Mouse (Mus musculus) liver, embryonic 13.5 days (tissue): ENCODE data around the gene Lrp2. TPM values are rescaled to one million over a fixed set of nuclear protein-coding genes. Genes with fewer than 3 reads are reported as not detected.

Experiments used
- ATAC-seq: fragments of 200-750 bp; cut with Nextera tagmentation; 2 replicates; pipeline ENCODE4 v1.8.0; 2017; ENCODE audit warnings: low read depth, mild to moderate bottlenecking, moderate number of reproducible peaks, moderate library complexity
- DNase-seq: peaks from one replicate; pipeline ENCODE4 v3.0.0; 2022
- H3K27ac ChIP-seq: fragments of 300-500 bp; sonication (generic); 2 replicates; pipeline ENCODE4 v1.5.1; 2015; ENCODE audit warnings: moderate library complexity, mild to moderate bottlenecking, inconsistent platforms
- H3K27me3 ChIP-seq: fragments of 300-500 bp; sonication (generic); 2 replicates; pipeline ENCODE4 v1.6.1; 2015; ENCODE audit warnings: mild to moderate bottlenecking, inconsistent platforms
- H3K36me3 ChIP-seq: fragments of 300-500 bp; sonication (generic); 2 replicates; pipeline ENCODE4 v1.6.1; 2015; ENCODE audit warnings: mild to moderate bottlenecking, inconsistent platforms
- H3K4me1 ChIP-seq: fragments of 300-500 bp; sonication (generic); replicated peaks from 2 replicates; pipeline ENCODE4 v1.6.1; 2015; ENCODE audit warnings: inconsistent platforms
- H3K4me2 ChIP-seq: fragments of 300-500 bp; sonication (generic); 2 replicates; pipeline ENCODE4 v1.6.1; 2015; ENCODE audit warnings: inconsistent platforms, mild to moderate bottlenecking, moderate library complexity
- H3K4me3 ChIP-seq: fragments of 300-500 bp; sonication (generic); replicated peaks from 2 replicates; pipeline ENCODE4 v1.5.1; 2015; ENCODE audit warnings: mild to moderate bottlenecking, inconsistent platforms
- H3K9ac ChIP-seq: fragments of 300-500 bp; sonication (generic); 2 replicates; pipeline ENCODE4 v1.6.1; 2015; ENCODE audit warnings: mild to moderate bottlenecking, inconsistent platforms
- H3K9me3 ChIP-seq: fragments of 300-500 bp; sonication (generic); replicated peaks from 2 replicates; pipeline ENCODE4 v1.6.1; 2016; ENCODE audit warnings: inconsistent platforms
- WGBS: fragments of 180-500 bp; shearing (Covaris S2); methylation state at CpG from one replicate; pipeline ENCODE4 v1.1.7; 2015; ENCODE audit not compliant: insufficient replicate concordance; 5-methylcytosine and 5-hydroxymethylcytosine counted together
- polyA plus RNA-seq: library from polyadenylated mRNA; unstranded; fragments of >200 nt; fragmentation: Nextera tagmentation; extraction: Ambion mirVana; gene quantifications from 2 replicates; pipeline ENCODE4 v1.2.1, GENCODE M21; 2015

Lrp2 gene
- polyA plus RNA-seq, 1 experiment from 2014 or later: 0.06 TPM

GRCm38 (mm10) chr2:69396760-69397435 lies 189.0 kb downstream of the Lrp2 start:
- DNase-seq: no peak
- Histone ChIP-seq H3K36me3 (no peaks in the 10 kb centered on the region), H3K27ac (no peak overlapping the region), H3K9me3 (no peaks in the 10 kb centered on the region), H3K9ac (no peak overlapping the region), H3K27me3 (no peaks in the 10 kb centered on the region), H3K4me2 (no peak overlapping the region), H3K4me1 (0 out of 2 replicates have a peak, but pooled peaks cover 5% of the 10 kb centered on the region), H3K4me3 (no peak overlapping the region)
- 80% methylated on average over 12 of the region's 12 CpGs for WGBS
- ATAC-seq: no peak

GRCm38 (mm10) chr2:69395597-69396248 lies 190.1 kb downstream of the Lrp2 start:
- Histone ChIP-seq H3K36me3 (no peaks in the 10 kb centered on the region), H3K4me2 (no peak overlapping the region), H3K4me3 (no peak overlapping the region), H3K4me1 (0 out of 2 replicates have a peak, but pooled peaks cover 5% of the 10 kb centered on the region), H3K9me3 (no peaks in the 10 kb centered on the region), H3K9ac (no peak overlapping the region), H3K27ac (no peak overlapping the region), H3K27me3 (no peaks in the 10 kb centered on the region)
- ATAC-seq (no peak), DNase-seq (no peak)
- 57% methylated on average over 9 of the region's 9 CpGs for WGBS

- H3K4me1 ChIP-seq: 0 out of 2 replicates have a peak, but pooled peaks cover 5% of the 10 kb centered on the region
- ATAC-seq: no peak
- 54% methylated on average over 2 of the region's 2 CpGs for WGBS
Measured at GRCm38 (mm10) chr2:69393947-69394346, 191.9 kb downstream of the Lrp2 start.

GRCm38 (mm10) chr2:69386118-69386871 lies 199.6 kb downstream of the Lrp2 start:
- Histone ChIP-seq H3K9me3 (no peaks in the 10 kb centered on the region), H3K9ac (no peak overlapping the region), H3K36me3 (no peaks in the 10 kb centered on the region), H3K4me2 (no peak overlapping the region), H3K4me1 (no peaks in the 10 kb centered on the region), H3K4me3 (no peak overlapping the region), H3K27ac (peak overlapping the region; percentile 72), H3K27me3 (no peaks in the 10 kb centered on the region)
- 47% methylated on average over 3 of the region's 3 CpGs for WGBS
- ATAC-seq (peak; percentile 91), DNase-seq (peak; percentile 5)

More at GRCm38 (mm10) chr2:69393947-69394346, 191.9 kb downstream of the Lrp2 start:
- no peak for DNase-seq
- H3K27me3 ChIP-seq: no peaks in the 10 kb centered on the region
- no peak overlapping the region for H3K4me2 ChIP-seq
- H3K9ac ChIP-seq: no peak overlapping the region
- H3K27ac ChIP-seq: no peak overlapping the region
- H3K9me3 ChIP-seq: no peaks in the 10 kb centered on the region
- H3K4me3 ChIP-seq: no peak overlapping the region
- no peaks in the 10 kb centered on the region for H3K36me3 ChIP-seq

GRCm38 (mm10) chr2:69382838-69383237 lies 203.0 kb downstream of the Lrp2 start:
- Histone ChIP-seq H3K36me3 (no peaks in the 10 kb centered on the region), H3K4me3 (no peak overlapping the region), H3K4me1 (no peaks in the 10 kb centered on the region), H3K27me3 (no peaks in the 10 kb centered on the region), H3K9ac (no peak overlapping the region), H3K27ac (no peak overlapping the region), H3K4me2 (no peak overlapping the region), H3K9me3 (no peaks in the 10 kb centered on the region)
- 30% methylated on average over 5 of the region's 5 CpGs for WGBS
- ATAC-seq (no peak), DNase-seq (no peak)

GRCm38 (mm10) chr2:69381740-69382139 lies 204.1 kb downstream of the Lrp2 start:
- no peak for ATAC-seq
- Histone ChIP-seq H3K4me1 (no peaks in the 10 kb centered on the region), H3K27ac (no peak overlapping the region), H3K9me3 (no peaks in the 10 kb centered on the region), H3K4me3 (no peak overlapping the region), H3K9ac (no peak overlapping the region), H3K36me3 (no peaks in the 10 kb centered on the region), H3K4me2 (no peak overlapping the region), H3K27me3 (no peaks in the 10 kb centered on the region)
- no peak for DNase-seq
- WGBS: 26% methylated on average over 8 of the region's 8 CpGs

GRCm38 (mm10) chr2:69380281-69380680 lies 205.6 kb downstream of the Lrp2 start, which contains the start of gene Dhrs9:
Gene Dhrs9, plus strand, starts transcription at chr2:69380445.
- H3K27me3 ChIP-seq: no peaks in the 10 kb centered on the region
- ATAC-seq (no peak), DNase-seq (peak; percentile 8)
- no peak within 1 kb of the TSS for H3K4me2 ChIP-seq
- no peak within 1 kb of the TSS for H3K4me3 ChIP-seq
- 10% methylated on average over 13 of the region's 13 CpGs for WGBS
- no peak within 1 kb of the TSS for H3K27ac ChIP-seq
- no peak within 1 kb of the TSS for H3K9ac ChIP-seq
- no peaks in the 10 kb centered on the region for H3K36me3 ChIP-seq
- no peaks in the 10 kb centered on the region for H3K4me1 ChIP-seq
- no peaks in the 10 kb centered on the region for H3K9me3 ChIP-seq

GRCm38 (mm10) chr2:69379801-69380200 lies 206.1 kb downstream of the Lrp2 start:
- H3K27ac ChIP-seq: no peak overlapping the region
- 41% methylated on average over 1 of the region's 1 CpGs for WGBS
- DNase-seq (no peak), ATAC-seq (no peak)
- no peaks in the 10 kb centered on the region for H3K36me3 ChIP-seq
- H3K4me2 ChIP-seq: no peak overlapping the region
- H3K9ac ChIP-seq: no peak overlapping the region
- H3K9me3 ChIP-seq: no peaks in the 10 kb centered on the region
- no peaks in the 10 kb centered on the region for H3K27me3 ChIP-seq
- no peaks in the 10 kb centered on the region for H3K4me1 ChIP-seq
- H3K4me3 ChIP-seq: no peak overlapping the region

- DNase-seq (no peak), ATAC-seq (no peak)
- no peak overlapping the region for H3K4me2 ChIP-seq
- no peaks in the 10 kb centered on the region for H3K4me1 ChIP-seq
- no peaks in the 10 kb centered on the region for H3K27me3 ChIP-seq
- H3K9me3 ChIP-seq: no peaks in the 10 kb centered on the region
- no peak overlapping the region for H3K27ac ChIP-seq
- no peak overlapping the region for H3K4me3 ChIP-seq
- WGBS: 50% methylated on average over 2 of the region's 2 CpGs
- no peak overlapping the region for H3K9ac ChIP-seq
- H3K36me3 ChIP-seq: no peaks in the 10 kb centered on the region
Measured at GRCm38 (mm10) chr2:69376780-69377179, 209.1 kb downstream of the Lrp2 start.
